Mouse (Mus musculus): ENCODE measurements around the gene Xlr4a.

DNA sequence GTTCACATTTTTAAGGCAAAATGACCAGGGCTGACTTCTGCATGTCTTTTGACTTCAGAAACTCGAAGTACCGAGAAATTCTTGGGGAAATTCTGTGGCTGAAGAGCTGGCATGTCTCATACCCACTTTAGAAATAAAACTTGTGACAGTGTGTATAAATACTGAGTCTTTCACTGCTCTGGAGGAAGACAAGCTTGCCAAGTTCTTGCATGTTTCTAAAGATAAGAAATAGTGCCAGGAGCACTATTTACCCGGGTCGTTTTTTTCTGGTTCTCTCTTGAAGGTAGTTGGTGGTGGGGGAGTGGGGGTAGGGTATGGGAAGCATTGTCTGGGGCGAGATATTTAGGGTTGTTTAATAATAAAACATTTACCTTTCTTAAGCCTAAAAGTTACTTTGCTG is 20.0 kb downstream of the Xlr4a start:
- no peak for TF ChIP-seq GATA1 (IDR thresholded peaks at IDR 0.05; ENCODE audit: low read length)
- TF ChIP-seq TAL1 (IDR thresholded peaks at IDR 0.05; ENCODE audit: low read length), result no peak

All from erythroblast, embryonic 14.5 days (primary cell).